Mouse (Mus musculus) liver, postnatal 0 days (tissue): ENCODE results near the gene Kat2a.

Experiments
- CTCF ChIP-seq: sonication (generic); IDR thresholded peaks from 2 replicates; pipeline ENCODE4 v1.5.1; 2016; ENCODE audit warnings: antibody characterized with exemption, low read depth
- EP300 ChIP-seq: IDR thresholded peaks from 2 replicates; pipeline ENCODE4 v1.6.1; 2016; ENCODE audit warnings: antibody characterized with exemption, low read depth, mild to moderate bottlenecking

DNA sequence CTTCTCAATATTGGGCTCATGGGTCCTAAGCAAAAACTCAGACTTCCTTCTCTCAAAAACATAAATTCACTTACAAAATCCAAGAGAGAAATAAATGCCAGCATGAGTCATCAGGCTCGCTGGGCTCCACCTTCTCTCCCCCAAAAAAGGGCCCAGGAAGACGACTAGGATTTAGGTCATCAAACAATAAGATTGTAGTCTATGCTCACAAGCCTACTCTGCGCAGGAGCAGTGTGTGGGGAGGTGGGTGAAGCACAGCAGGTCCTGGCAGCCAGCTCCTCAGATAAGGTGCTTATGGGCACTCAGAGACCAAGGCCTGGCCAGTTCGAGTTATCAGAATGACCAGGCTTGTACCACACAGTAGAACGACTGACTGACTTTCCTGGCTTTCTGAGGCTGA lies 8.1 kb upstream of the Kat2a start:
- TF ChIP-seq CTCF (no peak), EP300 (no peak)
